Mouse (Mus musculus) lung, adult 2 months (tissue): ENCODE measurements around the gene Pacrg.

ENCODE experiments used
- CTCF ChIP-seq: fragments of 200-500 bp; IDR thresholded peaks from 2 replicates; pipeline ENCODE4 v1.5.1; 2011; ENCODE audit warnings: mild to moderate bottlenecking, low read length, control low read depth; ENCODE audit not compliant: insufficient read depth
- POLR2A ChIP-seq: fragments of 200-500 bp; IDR thresholded peaks from 2 replicates; pipeline ENCODE4 v1.6.1; 2011; ENCODE audit warnings: low read depth, mild to moderate bottlenecking, control low read depth, low read length, borderline replicate concordance; ENCODE audit errors: extremely low read depth

- TF ChIP-seq CTCF (no peak), POLR2A (no peak)
Measured at GRCm38 (mm10) chr17:10887924-10888323, 47.8 kb upstream of the Pacrg start.
